Mouse (Mus musculus): ENCODE results near the gene Pira2.
"Not testable (repeated sequence)": the region's sequence is repeated elsewhere in the genome, so short reads cannot be mapped to it uniquely, and the experiment has no call there.

Pira2 gene

DNA sequence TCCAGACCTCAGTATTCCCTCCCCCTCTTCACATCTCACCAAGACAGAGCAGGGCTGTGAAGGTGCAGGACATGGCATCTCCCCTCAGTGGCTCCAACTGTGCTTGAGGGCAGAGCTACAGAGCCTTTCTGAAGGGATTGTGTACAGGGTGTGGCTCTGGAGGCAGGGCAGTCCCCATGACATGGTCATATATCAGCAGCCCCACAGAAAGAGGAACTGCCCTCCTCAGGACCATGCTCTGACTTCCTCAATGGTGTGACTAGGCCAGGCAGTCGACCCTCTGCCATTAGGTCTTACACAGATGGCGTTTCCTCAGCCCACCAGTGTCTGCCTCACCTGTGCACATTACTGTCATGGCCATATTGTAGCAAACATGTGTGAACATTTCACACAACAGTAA, at the start of gene Pira2:
Gene Pira2, minus strand, starts transcription at position 101 of the 400 bp plus-strand sequence.
- DNase-seq (ENCODE audit: low spot score): not testable (repeated sequence)

DNA sequence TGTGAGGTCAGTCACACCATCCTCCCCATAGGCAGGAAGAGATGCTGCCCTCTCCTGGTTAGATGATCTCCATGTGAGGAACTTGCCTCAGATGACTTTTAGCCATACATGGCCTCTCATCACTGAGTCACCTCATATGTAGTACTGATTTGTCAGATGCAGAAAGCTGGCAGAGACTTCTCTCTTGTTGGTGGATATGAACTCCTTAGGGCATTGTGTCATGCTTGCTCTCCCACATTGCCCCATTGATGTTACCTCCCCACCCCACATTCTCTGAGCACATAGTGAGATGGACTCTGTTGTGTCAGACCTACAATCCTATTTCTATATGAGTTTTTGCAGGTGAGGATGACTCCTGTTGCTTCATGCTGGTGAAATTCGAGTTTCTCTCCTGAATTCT, 30.2 kb upstream of the Pira2 start:
- DNase-seq (ENCODE audit: low spot score): not testable (repeated sequence)

DNA sequence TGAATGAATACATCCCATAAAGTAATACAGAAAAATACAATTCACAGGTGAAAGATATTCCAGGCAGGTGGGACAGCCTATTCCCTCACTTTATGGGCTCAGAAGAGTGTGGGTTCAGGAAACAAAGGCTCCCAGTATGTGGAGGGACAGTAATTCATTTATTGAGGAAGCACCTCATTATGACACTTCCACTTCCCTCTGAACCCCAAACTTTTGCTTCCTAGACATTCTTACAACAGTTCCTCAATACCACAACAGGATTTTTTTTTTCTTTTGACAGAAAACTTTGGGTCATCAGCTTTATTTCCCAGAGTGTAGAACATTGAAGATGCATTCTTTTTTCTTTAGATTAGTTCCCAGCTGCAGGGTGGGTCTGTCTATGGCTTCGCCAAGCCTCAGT, 7.0 kb downstream of the Pira2 start:
- DNase-seq (ENCODE audit: low spot score): not testable (repeated sequence)

DNA sequence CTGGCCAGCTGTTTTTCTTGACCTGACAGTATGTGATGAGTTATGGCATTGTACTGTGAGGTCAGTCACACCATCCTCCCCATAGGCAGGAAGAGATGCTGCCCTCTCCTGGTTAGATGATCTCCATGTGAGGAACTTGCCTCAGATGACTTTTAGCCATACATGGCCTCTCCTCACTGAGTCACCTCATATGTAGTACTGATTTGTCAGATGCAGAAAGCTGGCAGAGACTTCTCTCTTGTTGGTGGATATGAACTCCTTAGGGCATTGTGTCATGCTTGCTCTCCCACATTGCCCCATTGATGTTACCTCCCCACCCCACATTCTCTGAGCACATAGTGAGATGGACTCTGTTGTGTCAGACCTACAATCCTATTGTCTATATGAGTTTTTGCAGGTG, 14.2 kb downstream of the Pira2 start:
- not testable (repeated sequence) for DNase-seq (ENCODE audit: low spot score)

DNA sequence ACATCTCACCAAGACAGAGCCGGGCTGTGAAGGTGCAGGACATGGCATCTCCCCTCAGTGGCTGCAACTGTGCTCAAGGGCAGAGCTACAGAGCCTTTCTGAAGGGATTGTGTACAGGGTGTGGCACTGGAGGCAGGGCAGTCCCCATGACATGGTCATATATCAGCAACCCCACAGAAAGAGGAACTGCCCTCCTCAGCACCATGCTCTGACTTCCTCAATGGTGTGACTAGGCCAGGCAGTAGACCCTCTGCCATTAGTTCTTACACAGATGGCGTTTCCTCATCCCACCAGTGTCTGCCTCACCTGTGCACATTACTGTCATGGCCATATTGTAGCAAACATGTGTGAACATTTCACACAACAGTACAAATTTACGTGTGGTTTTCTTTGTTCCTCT, 19.3 kb downstream of the Pira2 start, which contains the start of gene Gm15448:
Gene Gm15448, minus strand, starts transcription at position 89 of the 400 bp plus-strand sequence.
- DNase-seq (ENCODE audit: low spot score): not testable (repeated sequence)

DNA sequence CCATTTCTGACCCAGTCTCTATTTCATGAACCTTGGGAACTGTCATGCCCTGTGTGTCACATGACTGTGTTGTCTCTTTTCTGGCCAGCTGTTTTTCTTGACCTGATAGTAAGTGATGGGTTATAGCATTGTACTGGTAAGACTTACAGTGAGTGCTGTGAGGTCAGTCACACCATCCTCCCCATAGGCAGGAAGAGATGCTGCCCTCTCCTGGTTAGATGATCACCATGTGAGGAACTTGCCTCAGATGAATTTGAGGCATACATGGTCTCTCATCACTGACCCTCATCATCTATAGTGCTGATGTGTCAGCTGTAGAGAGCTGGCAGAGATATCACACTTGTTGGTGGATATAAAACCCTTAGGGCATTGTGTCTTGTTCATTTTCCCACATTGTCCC, 32.9 kb downstream of the Pira2 start:
- not testable (repeated sequence) for DNase-seq (ENCODE audit: low spot score)

DNA sequence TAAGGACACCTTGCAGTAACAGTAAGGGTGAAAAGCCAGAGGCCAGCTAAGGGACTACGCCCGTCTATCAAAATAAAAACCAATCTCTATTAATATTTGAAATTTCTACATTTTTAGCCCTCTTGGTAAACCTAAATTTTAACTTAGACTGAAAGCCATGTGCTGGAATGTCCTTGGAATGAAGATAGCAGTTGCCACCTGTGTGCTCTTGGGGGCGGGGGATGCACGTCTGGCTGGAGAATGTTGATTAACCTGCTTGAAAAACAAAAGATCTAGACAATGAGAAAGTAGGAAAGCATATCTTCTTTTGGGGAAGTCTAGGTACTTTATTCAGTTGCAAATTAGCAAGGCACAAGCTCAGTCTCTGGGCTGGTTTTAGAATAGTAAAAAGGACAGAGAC, 41.9 kb downstream of the Pira2 start:
- DNase-seq (ENCODE audit: low spot score): not testable (repeated sequence)

DNA sequence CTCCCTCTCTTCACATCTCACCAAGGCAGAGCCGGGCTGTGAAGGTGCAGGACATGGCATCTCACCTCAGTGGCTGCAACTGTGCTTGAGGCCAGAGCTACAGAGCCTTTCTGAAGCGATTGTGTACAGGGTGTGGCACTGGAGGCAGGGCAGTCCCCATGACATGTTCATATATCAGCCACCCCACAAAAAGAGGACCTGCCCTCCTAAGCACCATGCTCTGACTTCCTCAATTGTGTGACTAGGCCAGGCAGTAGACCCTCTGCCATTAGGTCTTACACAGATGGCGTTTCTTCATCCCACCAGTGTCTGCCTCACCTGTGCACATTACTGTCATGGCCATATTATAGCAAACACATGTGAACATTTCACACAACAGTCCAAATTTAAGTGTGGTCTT, 44.9 kb downstream of the Pira2 start:
- DNase-seq (ENCODE audit: low spot score): not testable (repeated sequence)

DNA sequence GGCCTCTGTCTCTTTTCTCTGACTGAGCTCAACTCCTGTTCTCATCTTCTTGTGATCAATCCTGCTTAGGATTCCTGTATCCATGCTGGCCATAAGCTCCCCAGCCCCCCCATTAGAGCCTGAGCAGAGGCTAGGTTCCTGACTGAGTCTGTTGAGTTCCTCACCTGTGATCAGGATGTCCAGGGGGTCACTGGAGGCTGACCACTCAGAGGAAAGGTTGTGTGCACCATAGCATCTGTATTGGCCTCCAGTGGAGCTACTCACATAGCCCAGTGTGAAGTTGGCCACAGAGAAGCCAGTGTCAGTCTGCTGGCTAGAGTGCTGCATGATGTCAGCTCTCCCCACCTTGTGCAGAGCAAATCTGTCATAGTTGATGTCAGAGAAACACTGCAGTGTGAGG, 48.6 kb downstream of the Pira2 start:
- DNase-seq (ENCODE audit: low spot score): not testable (repeated sequence)

All from urinary bladder, postnatal 10 days (tissue).